Mouse (Mus musculus) embryonic stem cell, embryonic (primary cell): ENCODE data around the gene Ncbp2.

Source experiments
- CTCF ChIA-PET, 4 experiments: fragments of 300-600 bp in 2 of 4; fragments of 350-600 bp in 2 of 4; sonication (Branson Sonifier 250); formaldehyde crosslinking; loops; one replicate each; lab custom pipeline; 2022; ENCODE audit warnings: inconsistent platforms in 2 of 4; lab: Charles Lee
- POLR2A ChIA-PET, 4 experiments: fragments of 300-600 bp in 2 of 4; fragments of 350-600 bp in 2 of 4; sonication (Branson Sonifier 250); formaldehyde crosslinking; loops; one replicate each; lab custom pipeline; 2022; ENCODE audit warnings: antibody characterized with exemption in 4 of 4, inconsistent platforms in 1 of 4; lab: Charles Lee

Ncbp2 gene

GRCm38 (mm10) chr16:31948345-31948774 lies at the start of gene Ncbp2, which contains the start of gene 0610012G03Rik:
Ncbp2 (plus strand) TSS chr16:31948513.
0610012G03Rik (minus strand) TSS chr16:31948494.
- ChIA-PET CTCF (interaction anchor here in 2 of 4 experiments (0.6 to 1.3 kb wide), 2 partner anchors 33 to 323 kb away, joined by 3 read pairs; partner anchors contain the start of gene Smco1 (in 1 of the 2)), POLR2A (interaction anchor here (0.8 to 2.6 kb wide), 13 partner anchors 11 to 123 kb away, joined by 3 to 17 read pairs (median 5); partner anchors contain the start of gene Senp5 (in 3 of the 4))

DNA sequence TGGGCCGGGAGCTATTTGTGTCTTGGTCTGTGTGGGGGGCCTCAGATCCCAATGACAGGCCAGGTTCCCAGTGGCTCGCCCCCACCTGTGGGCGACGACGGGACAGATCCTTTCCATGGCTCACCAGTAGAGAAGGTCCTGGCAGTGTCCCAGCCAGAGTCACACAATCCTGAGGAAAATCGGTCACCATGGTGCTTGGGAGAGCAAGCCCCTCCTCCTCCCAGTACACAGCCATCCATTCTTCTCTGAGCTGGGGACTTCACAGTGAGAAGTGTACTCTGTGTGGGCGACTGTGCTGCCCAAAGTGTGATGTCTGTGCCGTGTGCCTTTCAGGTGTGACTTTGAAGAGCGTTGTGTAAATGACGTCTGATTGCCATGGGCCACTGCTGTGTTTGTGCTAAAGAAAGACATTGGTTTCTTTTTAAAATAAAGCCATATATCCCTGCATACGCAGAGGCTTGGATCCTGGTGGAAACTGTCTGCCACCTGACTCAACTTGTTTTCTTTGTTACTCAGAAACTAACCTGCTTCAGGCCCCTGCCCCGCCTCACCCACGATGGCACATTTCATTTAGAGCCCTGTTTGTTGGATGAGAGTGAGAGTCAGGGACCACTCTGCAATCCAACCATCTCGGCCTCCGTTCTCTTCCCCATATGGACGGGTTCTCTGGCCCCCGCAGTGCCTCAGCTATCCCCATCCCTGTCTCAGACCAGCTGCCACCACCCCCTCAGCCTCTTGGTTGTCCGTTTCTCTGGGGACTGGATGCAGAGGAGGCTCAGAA lies 49.6 kb upstream of the Ncbp2 start:
- ChIA-PET CTCF (interaction anchor here in 1 of 4 experiments (1.2 kb wide), 1 partner anchor 20 kb away, joined by 5 read pairs; no protein-coding TSS in a partner anchor), POLR2A (interaction anchor here in 1 of 4 experiments (0.5 to 1.9 kb wide), 7 partner anchors 8 to 1491 kb away, joined by 3 to 8 read pairs (median 3); partner anchors contain the start of gene Senp5)

- POLR2A ChIA-PET: interaction anchor here in 3 of 4 experiments (0.5 to 1.7 kb wide), 4 partner anchors 12 to 398 kb away, joined by 3 read pairs; no protein-coding TSS in a partner anchor
- CTCF ChIA-PET: interaction anchor here in 2 of 4 experiments (0.5 to 1.2 kb wide), 4 partner anchors 12 to 94 kb away, joined by 3 to 4 read pairs (median 3); no protein-coding TSS in a partner anchor
These were observed 46.4 kb upstream of the Ncbp2 start for GRCm38 (mm10) chr16:31901886-31902285.

- CTCF ChIA-PET: interaction anchor here in 1 of 4 experiments (1.1 kb wide), 1 partner anchor 15 kb away, joined by 3 read pairs; no protein-coding TSS in a partner anchor
- POLR2A ChIA-PET: interaction anchor here in 2 of 4 experiments (0.6 to 1.7 kb wide), 2 partner anchors 15 to 339 kb away, joined by 3 read pairs; no protein-coding TSS in a partner anchor
These were observed 45.1 kb upstream of the Ncbp2 start for GRCm38 (mm10) chr16:31903239-31903638.

DNA sequence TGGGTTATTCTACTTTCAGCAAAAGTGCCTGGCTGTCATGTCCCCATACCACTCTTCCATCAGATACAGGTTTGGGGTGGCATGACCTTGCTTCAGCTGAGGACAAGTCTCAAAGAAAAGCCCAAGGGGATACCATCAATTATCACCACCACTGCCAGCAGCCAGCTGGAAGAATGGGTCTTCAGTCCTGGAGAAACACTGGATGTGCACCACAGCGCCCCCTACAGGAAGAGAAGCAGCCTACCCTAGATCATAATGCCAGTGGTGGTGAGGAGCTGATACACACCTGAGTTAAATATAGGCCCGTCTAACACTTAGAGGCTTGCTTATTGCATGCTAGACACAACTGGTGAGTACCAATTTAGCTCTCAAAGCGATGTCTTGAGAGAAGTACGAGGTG lies 43.0 kb upstream of the Ncbp2 start:
- POLR2A ChIA-PET: interaction anchor here (0.6 to 2.2 kb wide), 19 partner anchors 8 to 634 kb away, joined by 3 to 10 read pairs (median 3); partner anchors contain the start of gene Meltf (in 3 of the 4)
- CTCF ChIA-PET: interaction anchor here (0.5 to 4.3 kb wide), 68 partner anchors 8 to 941 kb away, joined by 3 to 57 read pairs (median 4); partner anchors contain the start of genes Meltf (in 3 of the 4) and Pigz (in 2 of the 4)

- ChIA-PET POLR2A (interaction anchor here (0.6 to 3.2 kb wide), 26 partner anchors 8 to 665 kb away, joined by 3 to 10 read pairs (median 3); partner anchors contain the start of genes Meltf (in 3 of the 4) and Ubxn7 (in 1 of the 4)), CTCF (interaction anchor here (0.5 to 4.3 kb wide), 77 partner anchors 9 to 942 kb away, joined by 3 to 57 read pairs (median 4); partner anchors contain the start of genes Meltf (in 3 of the 4) and Pigz (in 2 of the 4))
These were observed 42.2 kb upstream of the Ncbp2 start for GRCm38 (mm10) chr16:31905891-31906825.

DNA sequence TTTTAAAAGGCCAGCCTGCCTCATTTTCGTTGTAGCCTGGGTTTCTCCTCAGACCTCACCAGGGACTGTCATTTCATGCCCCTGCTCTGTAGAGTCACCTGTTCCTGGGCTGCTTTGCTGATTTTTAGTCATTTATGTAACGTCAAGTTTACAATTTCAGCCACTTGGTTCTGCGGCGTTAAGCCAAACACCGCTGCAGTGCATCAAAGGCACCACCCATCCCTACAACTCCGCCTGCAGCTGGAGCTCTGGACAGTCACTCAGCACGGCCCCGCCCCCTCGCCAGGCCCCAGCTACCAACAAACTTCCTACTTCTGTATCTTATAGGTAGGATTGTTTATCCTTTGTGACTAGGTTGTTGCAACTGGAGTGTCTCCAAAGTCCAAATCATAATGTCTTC lies 41.4 kb upstream of the Ncbp2 start:
- ChIA-PET CTCF (interaction anchor here in 3 of 4 experiments (0.6 to 4.3 kb wide), 18 partner anchors 10 to 463 kb away, joined by 3 to 57 read pairs (median 6); partner anchors contain the start of genes Meltf (in 1 of the 3) and Pigz (in 1 of the 3)), POLR2A (interaction anchor here in 3 of 4 experiments (0.6 to 3.2 kb wide), 14 partner anchors 8 to 666 kb away, joined by 3 to 8 read pairs (median 3); partner anchors contain the start of genes Meltf (in 1 of the 3) and Ubxn7 (in 1 of the 3))

DNA sequence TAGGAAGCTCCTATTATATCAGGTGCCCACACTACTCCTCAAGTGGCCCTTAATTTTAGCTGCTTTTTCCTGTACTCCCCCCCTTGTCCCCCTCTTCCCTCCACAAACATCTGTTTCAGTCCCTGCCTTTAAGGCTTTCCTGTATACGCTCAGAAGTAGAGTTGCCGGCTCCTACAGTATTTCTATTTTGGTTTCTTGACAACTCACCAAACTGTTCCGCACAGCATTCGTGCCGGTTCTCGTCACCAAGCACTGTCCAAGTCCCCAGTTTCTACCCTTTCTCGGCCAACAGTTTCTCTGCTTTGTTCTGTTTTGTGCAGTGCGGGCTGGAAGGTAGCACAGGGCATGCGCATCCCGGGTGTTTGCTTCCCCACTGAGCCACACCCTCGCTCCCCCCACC lies 39.4 kb upstream of the Ncbp2 start:
- POLR2A ChIA-PET: interaction anchor here in 3 of 4 experiments (0.6 to 3.2 kb wide), 10 partner anchors 16 to 1778 kb away, joined by 3 to 8 read pairs (median 4); partner anchors contain the start of gene Dlg1 (in 1 of the 3)
- CTCF ChIA-PET: interaction anchor here (0.5 to 2.6 kb wide), 7 partner anchors 9 to 245 kb away, joined by 3 to 8 read pairs (median 5); partner anchors contain the start of genes Dlg1 (in 1 of the 4) and Meltf (in 1 of the 4)

- ChIA-PET CTCF (interaction anchor here in 2 of 4 experiments (0.6 to 1.7 kb wide), 5 partner anchors 21 to 124 kb away, joined by 3 to 9 read pairs (median 4); partner anchors contain the start of gene Meltf (in 2 of the 2)), POLR2A (interaction anchor here in 3 of 4 experiments (0.7 to 1.6 kb wide), 7 partner anchors 11 to 282 kb away, joined by 3 to 6 read pairs (median 3); no protein-coding TSS in a partner anchor)
These were observed 37.9 kb upstream of the Ncbp2 start for GRCm38 (mm10) chr16:31910281-31910847.

GRCm38 (mm10) chr16:31917776-31918175 lies 30.5 kb upstream of the Ncbp2 start:
- POLR2A ChIA-PET: interaction anchor here in 2 of 4 experiments (1.0 to 1.6 kb wide), 9 partner anchors 11 to 733 kb away, joined by 3 to 10 read pairs (median 3); partner anchors contain the start of gene Meltf (in 1 of the 2)
- CTCF ChIA-PET: interaction anchor here (0.5 to 3.0 kb wide), 28 partner anchors 9 to 725 kb away, joined by 3 to 31 read pairs (median 5); partner anchors contain the start of genes Meltf (in 3 of the 4) and Pigz (in 2 of the 4)

GRCm38 (mm10) chr16:31918248-31918724 lies 30.0 kb upstream of the Ncbp2 start:
- ChIA-PET CTCF (interaction anchor here (0.5 to 3.0 kb wide), 52 partner anchors 8 to 725 kb away, joined by 3 to 31 read pairs (median 4); partner anchors contain the start of genes Meltf (in 4 of the 4) and Pigz (in 3 of the 4)), POLR2A (interaction anchor here in 2 of 4 experiments (0.8 to 1.6 kb wide), 14 partner anchors 12 to 733 kb away, joined by 3 to 10 read pairs (median 3); partner anchors contain the start of genes Meltf (in 1 of the 2) and Pak2 (in 1 of the 2))

GRCm38 (mm10) chr16:31924368-31924767 lies 23.9 kb upstream of the Ncbp2 start:
- ChIA-PET CTCF (interaction anchor here in 2 of 4 experiments (0.8 to 5.8 kb wide), 5 partner anchors 19 to 466 kb away, joined by 3 to 24 read pairs (median 3); no protein-coding TSS in a partner anchor), POLR2A (interaction anchor here in 3 of 4 experiments (0.5 to 1.6 kb wide), 10 partner anchors 8 to 425 kb away, joined by 3 to 6 read pairs (median 3); partner anchors contain the start of genes Pigz (in 1 of the 3) and Senp5 (in 1 of the 3))

DNA sequence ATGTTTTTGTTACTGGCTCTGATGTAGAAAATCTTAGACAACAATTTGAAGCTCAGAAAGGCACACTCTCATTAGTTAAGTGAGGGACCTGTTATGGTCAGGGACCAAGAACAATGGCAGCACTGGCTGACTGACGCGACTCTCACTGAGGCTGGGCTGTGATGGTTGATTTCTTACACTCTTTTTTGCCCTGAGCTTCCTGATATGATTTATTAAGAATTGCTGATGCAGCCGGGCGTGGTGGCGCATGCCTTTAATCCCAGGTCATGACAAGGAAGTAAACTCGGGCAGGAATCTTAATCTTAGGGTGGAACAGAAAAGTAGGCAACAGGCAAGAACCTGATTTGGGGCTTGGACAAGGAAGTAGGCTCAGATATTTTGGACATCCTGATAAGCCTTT lies 22.2 kb upstream of the Ncbp2 start:
- ChIA-PET POLR2A (interaction anchor here in 3 of 4 experiments (0.6 to 1.8 kb wide), 9 partner anchors 8 to 55 kb away, joined by 3 to 8 read pairs (median 6); partner anchors contain the start of genes 0610012G03Rik (in 1 of the 3), Ncbp2 (in 1 of the 3) and Pigz (in 1 of the 3)), CTCF (interaction anchor here (0.7 to 5.8 kb wide), 6 partner anchors 8 to 20 kb away, joined by 3 to 24 read pairs (median 4); no protein-coding TSS in a partner anchor)

DNA sequence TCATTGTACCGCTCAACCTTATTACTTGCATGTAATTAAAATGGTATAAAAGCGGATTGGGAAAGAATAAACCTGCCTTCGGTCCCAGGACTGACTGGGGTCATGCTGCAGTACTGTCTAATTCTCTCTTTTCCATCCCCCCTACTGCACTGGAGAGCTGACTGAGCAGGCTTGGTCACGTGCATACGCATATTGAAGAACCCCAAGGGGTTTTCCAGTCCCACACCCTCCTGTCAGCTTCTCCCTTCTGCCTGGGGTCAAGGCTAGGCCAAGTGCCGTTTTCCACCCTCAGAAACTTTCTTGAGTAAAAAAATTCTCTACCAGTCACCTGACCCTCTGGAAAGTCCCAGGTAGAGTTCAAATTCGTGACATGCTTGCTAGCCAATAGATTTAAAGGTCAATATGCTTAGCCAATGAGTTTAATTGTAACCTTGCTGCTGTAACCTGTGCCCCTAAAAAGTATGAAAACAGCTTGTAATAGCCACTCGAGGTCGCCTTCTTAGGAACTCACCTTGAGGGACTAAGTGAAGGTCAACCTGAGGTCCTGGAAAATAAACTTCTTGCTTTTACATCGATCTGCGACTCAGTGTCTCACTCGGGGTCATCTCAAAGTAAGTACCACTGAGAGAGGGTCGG lies 21.6 kb upstream of the Ncbp2 start:
- ChIA-PET CTCF (interaction anchor here in 3 of 4 experiments (1.1 to 5.8 kb wide), 3 partner anchors 8 to 21 kb away, joined by 3 to 24 read pairs (median 3); no protein-coding TSS in a partner anchor), POLR2A (interaction anchor here (0.5 to 1.8 kb wide), 12 partner anchors 9 to 76 kb away, joined by 3 to 8 read pairs (median 4); partner anchors contain the start of genes 0610012G03Rik (in 1 of the 4), Ncbp2 (in 1 of the 4) and Senp5 (in 1 of the 4))
